Mouse (Mus musculus): ENCODE results near the gene Cpm. TPM values are rescaled to one million over a fixed set of nuclear protein-coding genes. Genes with fewer than 3 reads are reported as not detected.

The Cpm gene
- total and polyA plus RNA-seq, 3 experiments = 0.04 to 0.31 (median 0.17) TPM

DNA sequence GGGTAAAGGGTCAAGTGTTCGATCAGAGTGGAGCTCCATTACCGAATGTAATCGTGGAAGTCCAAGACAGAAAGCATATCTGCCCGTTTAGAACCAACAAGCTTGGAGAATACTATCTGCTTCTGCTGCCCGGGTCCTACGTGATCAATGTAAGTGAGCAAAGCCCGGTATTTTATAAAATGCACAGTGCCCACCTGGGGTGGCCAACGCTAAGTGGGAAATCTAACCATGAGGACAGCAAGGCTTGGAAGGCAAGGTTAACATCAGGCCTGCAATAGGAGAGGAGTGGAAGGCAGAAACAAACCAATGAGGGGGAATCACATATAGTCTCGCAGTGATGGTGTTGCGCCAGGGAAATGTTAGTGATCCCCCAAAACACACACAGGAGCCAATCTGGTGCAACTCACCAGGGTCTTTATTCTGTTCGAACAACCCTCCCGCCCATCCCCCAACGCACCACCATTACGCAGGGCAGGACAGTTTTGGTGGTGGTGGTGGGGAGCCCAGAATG lies 50.7 kb downstream of the Cpm start:
- Histone ChIP-seq H3K36me3 (replicated peaks in 1 of 2; ENCODE audit: control insufficient read depth in 1 of 2, insufficient read depth in 1 of 2, low read length in 1 of 2) (no peaks in the 10 kb centered on the region), H3K4me2 (ENCODE audit: insufficient read depth, low read depth, poor library complexity, severe bottlenecking) (no peak overlapping the region), H3K4me1 (ENCODE audit: control insufficient read depth in 1 of 2, insufficient read depth in 2 of 2) (peaks cover 0 to 3% of the 10 kb centered on the region in 2 experiments; a peak in 2 of 4 replicates), H3K27ac (ENCODE audit: insufficient read depth, low read depth) (no peak overlapping the region), H3K9me3 (replicated peaks; ENCODE audit: low read length) (no peaks in the 10 kb centered on the region), H3K9ac (ENCODE audit: insufficient read depth, low read depth) (no peak overlapping the region), H3K27me3 (replicated peaks) (no peaks in the 10 kb centered on the region), H3K4me3 (replicated peaks in 1 of 3; ENCODE audit: low read depth in 2 of 3, low read length in 2 of 3, poor library complexity in 1 of 3) (no peak overlapping the region), H3K79me2 (replicated peaks; ENCODE audit: control insufficient read depth, extremely low read depth, insufficient read depth, poor library complexity, severe bottlenecking) (no peaks in the 10 kb centered on the region)
- in situ Hi-C loops (cut with MboI; ENCODE audit: low pct_ligation_motif_present, low pct_unique_long_range_greater_than_20kb, low sequenced_read_pairs) = loop anchor here (5.0 kb wide), 1 partner anchor 218 kb away; no protein-coding TSS in a partner anchor
- dilution Hi-C loops (cut with MboI; ENCODE audit: extremely low pct_ligation_motif_present, extremely low pct_unique_long_range_greater_than_20kb, low sequenced_read_pairs) = no loop called here
- TF ChIP-seq CHD1 (IDR thresholded peaks at IDR 0.05; ENCODE audit: low read depth, low read length) (no peak), SIN3A (IDR thresholded peaks at IDR 0.05; ENCODE audit: low read length) (no peak), USF1 (IDR thresholded peaks at IDR 0.05; ENCODE audit: low read depth, low read length) (no peak), PAX5 (IDR thresholded peaks at IDR 0.05; ENCODE audit: low read length) (no peak)
- no peak for DNase-seq (ENCODE audit: extremely low read depth)

DNA sequence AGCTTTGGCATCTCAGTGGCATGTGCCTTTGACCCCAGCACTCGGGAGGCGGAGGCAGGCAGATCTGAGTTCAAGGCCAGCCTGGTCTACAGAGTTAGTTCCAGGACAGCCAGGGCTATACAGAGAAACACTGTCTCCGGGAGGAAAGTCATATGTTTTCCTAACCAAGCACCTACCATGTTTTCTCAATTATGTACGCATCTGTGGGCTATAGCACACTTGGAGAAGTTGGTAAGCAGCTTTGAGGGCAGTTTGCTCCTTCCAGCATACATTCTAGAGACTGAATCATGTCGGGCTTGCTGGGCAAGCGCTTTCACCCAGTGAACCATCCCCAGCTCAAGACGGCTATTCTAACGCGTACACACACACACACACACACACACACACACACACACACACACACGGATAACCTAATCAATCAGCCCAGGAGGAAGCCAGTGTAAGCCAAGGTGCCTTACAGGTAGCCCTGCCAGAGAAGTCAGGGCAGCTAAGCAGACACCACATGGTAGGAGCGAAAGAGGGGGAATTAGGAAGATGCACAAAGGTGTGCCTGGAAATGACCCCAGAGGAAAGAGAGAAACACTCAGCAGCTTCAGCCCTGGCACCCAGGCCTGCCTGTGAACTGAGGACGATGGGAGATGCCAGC lies 51.7 kb downstream of the Cpm start:
- Histone ChIP-seq H3K79me2 (replicated peaks; ENCODE audit: control insufficient read depth, extremely low read depth, insufficient read depth, poor library complexity, severe bottlenecking) (no peaks in the 10 kb centered on the region), H3K27me3 (replicated peaks) (no peaks in the 10 kb centered on the region), H3K36me3 (replicated peaks in 1 of 2; ENCODE audit: control insufficient read depth in 1 of 2, insufficient read depth in 1 of 2, low read length in 1 of 2) (no peaks in the 10 kb centered on the region), H3K4me1 (ENCODE audit: control insufficient read depth in 1 of 2, insufficient read depth in 2 of 2) (no peaks in the 10 kb centered on the region; a peak in 1 of 4 replicates), H3K27ac (ENCODE audit: insufficient read depth, low read depth) (no peak overlapping the region), H3K4me3 (replicated peaks in 1 of 3; ENCODE audit: low read depth in 2 of 3, low read length in 2 of 3, poor library complexity in 1 of 3) (no peak overlapping the region), H3K9me3 (replicated peaks; ENCODE audit: low read length) (no peaks in the 10 kb centered on the region), H3K4me2 (ENCODE audit: insufficient read depth, low read depth, poor library complexity, severe bottlenecking) (no peak overlapping the region), H3K9ac (ENCODE audit: insufficient read depth, low read depth) (no peak overlapping the region)
- no peak for TF ChIP-seq ZKSCAN1 (IDR thresholded peaks at IDR 0.05; ENCODE audit: borderline replicate concordance, low read depth, low read length)
- no peak for TF ChIP-seq MAX (IDR thresholded peaks at IDR 0.05; ENCODE audit: low read length)
- TF ChIP-seq TBP (conservative IDR thresholded peaks at IDR 0.05; ENCODE audit: low read depth, low read length) = no peak
- TF ChIP-seq RCOR1 (conservative IDR thresholded peaks at IDR 0.05; ENCODE audit: low read depth, low read length) = no peak
- no peak for TF ChIP-seq MAZ (IDR thresholded peaks at IDR 0.05; ENCODE audit: low read depth, low read length)
- no peak for TF ChIP-seq E2F4 (IDR thresholded peaks at IDR 0.05; ENCODE audit: insufficient replicate concordance, low read depth, low read length)
- DNase-seq (ENCODE audit: extremely low read depth) = no peak
- in situ Hi-C loops (cut with MboI; ENCODE audit: low pct_ligation_motif_present, low pct_unique_long_range_greater_than_20kb, low sequenced_read_pairs) = no loop called here
- dilution Hi-C loops (cut with MboI; ENCODE audit: extremely low pct_ligation_motif_present, extremely low pct_unique_long_range_greater_than_20kb, low sequenced_read_pairs) = no loop called here

DNA sequence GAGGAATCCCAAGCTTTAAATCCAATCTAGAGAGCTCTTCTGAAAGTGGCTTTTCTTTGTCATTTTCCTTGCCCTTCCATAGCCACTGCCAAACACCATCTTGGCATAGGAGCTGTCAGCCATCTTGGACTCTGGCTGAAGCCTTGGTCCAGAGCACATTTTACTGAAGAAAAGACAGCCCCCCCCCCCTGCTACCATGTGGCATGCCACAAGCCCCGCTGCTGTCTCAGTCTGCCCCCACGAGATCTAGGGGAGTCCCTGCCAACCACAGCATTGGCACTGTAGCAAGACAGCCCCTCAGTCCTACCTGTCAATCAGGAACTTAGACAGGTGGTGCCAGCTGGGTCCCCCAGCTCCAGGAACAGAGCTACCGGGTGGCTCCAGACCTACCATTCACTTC lies 52.2 kb downstream of the Cpm start:
- Histone ChIP-seq H3K4me1 (ENCODE audit: control insufficient read depth in 1 of 2, insufficient read depth in 2 of 2) (no peaks in the 10 kb centered on the region), H3K9me3 (replicated peaks; ENCODE audit: low read length) (no peaks in the 10 kb centered on the region), H3K27ac (ENCODE audit: insufficient read depth, low read depth) (no peak overlapping the region), H3K79me2 (replicated peaks; ENCODE audit: control insufficient read depth, extremely low read depth, insufficient read depth, poor library complexity, severe bottlenecking) (no peaks in the 10 kb centered on the region), H3K36me3 (replicated peaks in 1 of 2; ENCODE audit: control insufficient read depth in 1 of 2, insufficient read depth in 1 of 2, low read length in 1 of 2) (no peaks in the 10 kb centered on the region), H3K9ac (ENCODE audit: insufficient read depth, low read depth) (no peak overlapping the region), H3K4me3 (replicated peaks in 1 of 3; ENCODE audit: low read depth in 2 of 3, low read length in 2 of 3, poor library complexity in 1 of 3) (no peak overlapping the region), H3K4me2 (ENCODE audit: insufficient read depth, low read depth, poor library complexity, severe bottlenecking) (no peak overlapping the region), H3K27me3 (replicated peaks) (no peaks in the 10 kb centered on the region)
- TF ChIP-seq GABPA (IDR thresholded peaks at IDR 0.05; ENCODE audit: insufficient replicate concordance, low read depth, low read length) = no peak
- no peak for TF ChIP-seq MAZ (IDR thresholded peaks at IDR 0.05; ENCODE audit: low read depth, low read length)
- TF ChIP-seq CHD2 (IDR thresholded peaks at IDR 0.05; ENCODE audit: low read length) = no peak
- TF ChIP-seq USF2 (conservative IDR thresholded peaks at IDR 0.05; ENCODE audit: low read depth, low read length) = no peak
- TF ChIP-seq JUND (conservative IDR thresholded peaks at IDR 0.05; ENCODE audit: low read depth, low read length) = no peak
- no peak for TF ChIP-seq ELF1 (IDR thresholded peaks at IDR 0.05; ENCODE audit: low read depth, low read length)
- TF ChIP-seq MYC (IDR thresholded peaks at IDR 0.05; ENCODE audit: low read depth, low read length) = no peak
- TF ChIP-seq ZNF384 (IDR thresholded peaks at IDR 0.05; ENCODE audit: low read depth, low read length) = no peak
- no peak for TF ChIP-seq POLR2A (IDR thresholded peaks at IDR 0.05; ENCODE audit: low read depth, low read length)
- TF ChIP-seq RCOR1 (conservative IDR thresholded peaks at IDR 0.05; ENCODE audit: low read depth, low read length) = no peak
- no peak for TF ChIP-seq RAD21 (IDR thresholded peaks at IDR 0.05; ENCODE audit: low read depth, low read length)
- dilution Hi-C loops (cut with MboI; ENCODE audit: extremely low pct_ligation_motif_present, extremely low pct_unique_long_range_greater_than_20kb, low sequenced_read_pairs) (no loop called here), in situ Hi-C loops (cut with MboI; ENCODE audit: low pct_ligation_motif_present, low pct_unique_long_range_greater_than_20kb, low sequenced_read_pairs) (no loop called here)
- no peak for DNase-seq (ENCODE audit: extremely low read depth)
